Mouse (Mus musculus): Measurements from ENCODE around the gene Pgm5.

GRCm38 (mm10) chr19:24738786-24739185, 122.9 kb downstream of the Pgm5 start:
- TF ChIP-seq CTCF (IDR thresholded peaks at IDR 0.05; ENCODE audit: low read depth, low read length), result no peak
- TF ChIP-seq POLR2A (IDR thresholded peaks at IDR 0.05; ENCODE audit: borderline replicate concordance, low read depth, low read length), result no peak

Data from bone marrow macrophage, adult 2 months (primary cell).